Mouse (Mus musculus): Measurements from ENCODE around the gene Thrap3. TPM values are rescaled to one million over a fixed set of nuclear protein-coding genes. Genes with fewer than 3 reads are reported as not detected.
A peak's percentile ranks its signal among the peaks of the same experiment; 100 is the strongest.

Thrap3 gene
- total RNA-seq, 2 experiments from 2014 or later: 149 to 158 TPM

GRCm38 (mm10) chr4:126132636-126133264, 69.8 kb downstream of the Thrap3 start:
- no peak overlapping the region; the same call in 1 of the 2 replicates for H3K27ac ChIP-seq
- no peak for TF ChIP-seq CTCF (IDR thresholded peaks at IDR 0.05)
- intact Hi-C loops (cut with DNase I): no loop called here

GRCm38 (mm10) chr4:126131290-126132121, 71.1 kb downstream of the Thrap3 start:
- peak in 1 of 2 experiments; percentile 54 for DNase-seq (ENCODE audit: extremely low spot score in 1 of 2, low spot score in 2 of 2)
- peak overlapping the region; percentile 60 for H3K27ac ChIP-seq
- no peak for TF ChIP-seq CTCF (IDR thresholded peaks at IDR 0.05)
- no peak overlapping the region for H3K4me3 ChIP-seq
- intact Hi-C loops (cut with DNase I): no loop called here

More at GRCm38 (mm10) chr4:126132636-126133264, 69.8 kb downstream of the Thrap3 start:
- no peak overlapping the region for H3K4me3 ChIP-seq
- no peak for DNase-seq (ENCODE audit: extremely low spot score in 1 of 2, low spot score in 2 of 2)

GRCm38 (mm10) chr4:126130502-126130901, 72.1 kb downstream of the Thrap3 start:
- DNase-seq (ENCODE audit: extremely low spot score in 1 of 2, low spot score in 2 of 2): no peak
- no peak overlapping the region for H3K4me3 ChIP-seq
- peak overlapping the region; percentile 26; the same call in 1 of the 2 replicates for H3K27ac ChIP-seq
- intact Hi-C loops (cut with DNase I): no loop called here
- no peak for TF ChIP-seq CTCF (IDR thresholded peaks at IDR 0.05)

- TF ChIP-seq CTCF (IDR thresholded peaks at IDR 0.05): no peak
- DNase-seq (ENCODE audit: extremely low spot score in 1 of 2, low spot score in 2 of 2): peak in 1 of 2 experiments; percentile 41
- peak overlapping the region; percentile 51; the same call in 1 of the 2 replicates for H3K27ac ChIP-seq
- no peak overlapping the region for H3K4me3 ChIP-seq
- intact Hi-C loops (cut with DNase I): no loop called here
Observed at GRCm38 (mm10) chr4:126123309-126124040, 79.1 kb downstream of the Thrap3 start.

- DNase-seq (ENCODE audit: extremely low spot score in 1 of 2, low spot score in 2 of 2): no peak
- Histone ChIP-seq H3K4me3 (no peak overlapping the region), H3K27ac (no peak overlapping the region)
- intact Hi-C loops (cut with DNase I): no loop called here
- no peak for TF ChIP-seq CTCF (IDR thresholded peaks at IDR 0.05)
Observed at GRCm38 (mm10) chr4:126120506-126120905, 82.1 kb downstream of the Thrap3 start.

GRCm38 (mm10) chr4:126120052-126120451, 82.5 kb downstream of the Thrap3 start:
- DNase-seq (ENCODE audit: extremely low spot score in 1 of 2, low spot score in 2 of 2): no peak
- H3K27ac ChIP-seq: no peak overlapping the region
- intact Hi-C loops (cut with DNase I): no loop called here
- no peak overlapping the region for H3K4me3 ChIP-seq
- TF ChIP-seq CTCF (IDR thresholded peaks at IDR 0.05): no peak

- Histone ChIP-seq H3K4me3 (no peak overlapping the region), H3K27ac (no peak overlapping the region; the same call in 1 of the 2 replicates)
- TF ChIP-seq CTCF (IDR thresholded peaks at IDR 0.05): no peak
- intact Hi-C loops (cut with DNase I): no loop called here
- DNase-seq (ENCODE audit: extremely low spot score in 1 of 2, low spot score in 2 of 2): no peak
Observed at GRCm38 (mm10) chr4:126119051-126119450, 83.5 kb downstream of the Thrap3 start.

GRCm38 (mm10) chr4:126118651-126119050, 83.9 kb downstream of the Thrap3 start:
- TF ChIP-seq CTCF (IDR thresholded peaks at IDR 0.05): no peak
- intact Hi-C loops (cut with DNase I): no loop called here
- peak; percentile 67 to 70 for DNase-seq (ENCODE audit: extremely low spot score in 1 of 2, low spot score in 2 of 2)
- H3K27ac ChIP-seq: no peak overlapping the region; the same call in 1 of the 2 replicates
- H3K4me3 ChIP-seq: no peak overlapping the region

GRCm38 (mm10) chr4:126117116-126117515, 85.4 kb downstream of the Thrap3 start:
- no peak overlapping the region for H3K4me3 ChIP-seq
- H3K27ac ChIP-seq: no peak overlapping the region
- intact Hi-C loops (cut with DNase I): no loop called here
- no peak for TF ChIP-seq CTCF (IDR thresholded peaks at IDR 0.05)
- DNase-seq (ENCODE audit: extremely low spot score in 1 of 2, low spot score in 2 of 2): no peak

GRCm38 (mm10) chr4:126115871-126116521, 86.6 kb downstream of the Thrap3 start:
- H3K27ac ChIP-seq: no peak overlapping the region
- no peak for TF ChIP-seq CTCF (IDR thresholded peaks at IDR 0.05)
- DNase-seq (ENCODE audit: extremely low spot score in 1 of 2, low spot score in 2 of 2): no peak
- intact Hi-C loops (cut with DNase I): no loop called here
- no peak overlapping the region for H3K4me3 ChIP-seq

GRCm38 (mm10) chr4:126115411-126115810, 87.1 kb downstream of the Thrap3 start:
- no peak overlapping the region for H3K27ac ChIP-seq

More at GRCm38 (mm10) chr4:126115411-126115810, 87.1 kb downstream of the Thrap3 start:
- TF ChIP-seq CTCF (IDR thresholded peaks at IDR 0.05): no peak
- no peak for DNase-seq (ENCODE audit: extremely low spot score in 1 of 2, low spot score in 2 of 2)
- intact Hi-C loops (cut with DNase I): no loop called here
- no peak overlapping the region for H3K4me3 ChIP-seq

Other genes with a start within 250 kb of the Thrap3 start
- gene Csf3r, start 178.2 kb downstream of the Thrap3 start, total RNA-seq (2021): 1 to 10 TPM; 5.1 to 8.1 TPM
- 10 to 100 TPM; 44.6 to 49.0 TPM for gene Mrps15, start 155.8 kb downstream of the Thrap3 start, total RNA-seq (2021)
- 10 to 100 TPM; 49.2 to 57.1 TPM for gene Oscp1, start 144.2 kb downstream of the Thrap3 start, total RNA-seq (2021)
- gene Lsm10, start 106.1 kb downstream of the Thrap3 start, total RNA-seq (2021): 10 to 100 TPM; 11.3 to 14.4 TPM
- gene Stk40, start 98.8 kb downstream of the Thrap3 start, total RNA-seq (2021): 10 to 100 TPM; 39.8 to 56.4 TPM
- 1 to 10 TPM; 3.1 to 3.8 TPM for gene Eva1b, start 55.0 kb downstream of the Thrap3 start, total RNA-seq (2021)
- gene Sh3d21, start 39.3 kb downstream of the Thrap3 start, total RNA-seq (2021): 1 to 10 TPM in 1 of 2 experiments, under 1 TPM in 1; 0.86 to 1.1 TPM
- 100 to 1,000 TPM; 281 TPM for gene Map7d1, start 53.6 kb upstream of the Thrap3 start, total RNA-seq (2021)
- 10 to 100 TPM; 77.0 to 87.5 TPM for gene Trappc3, start 59.6 kb upstream of the Thrap3 start, total RNA-seq (2021)
- 1 to 10 TPM; 1.9 to 3.0 TPM for gene Col8a2, start 84.0 kb upstream of the Thrap3 start, total RNA-seq (2021)
- 10 to 100 TPM; 29.5 to 29.9 TPM for gene Adprhl2, start 118.9 kb upstream of the Thrap3 start, total RNA-seq (2021)
- gene Tekt2, start 122.9 kb upstream of the Thrap3 start, total RNA-seq (2021): 1 to 10 TPM; 1.5 to 1.6 TPM
- gene Ago3, start 226.8 kb upstream of the Thrap3 start, total RNA-seq (2021): 10 to 100 TPM; 33.6 to 45.8 TPM

All from left cerebral cortex, adult 2 months (tissue).